Mouse (Mus musculus): ENCODE data around the gene Cmtm8. TPM values are rescaled to one million over a fixed set of nuclear protein-coding genes. Genes with fewer than 3 reads are reported as not detected.

The Cmtm8 gene
- total and polyA plus RNA-seq, 3 experiments = 1.9 to 7.9 TPM; not detected in 1

DNA sequence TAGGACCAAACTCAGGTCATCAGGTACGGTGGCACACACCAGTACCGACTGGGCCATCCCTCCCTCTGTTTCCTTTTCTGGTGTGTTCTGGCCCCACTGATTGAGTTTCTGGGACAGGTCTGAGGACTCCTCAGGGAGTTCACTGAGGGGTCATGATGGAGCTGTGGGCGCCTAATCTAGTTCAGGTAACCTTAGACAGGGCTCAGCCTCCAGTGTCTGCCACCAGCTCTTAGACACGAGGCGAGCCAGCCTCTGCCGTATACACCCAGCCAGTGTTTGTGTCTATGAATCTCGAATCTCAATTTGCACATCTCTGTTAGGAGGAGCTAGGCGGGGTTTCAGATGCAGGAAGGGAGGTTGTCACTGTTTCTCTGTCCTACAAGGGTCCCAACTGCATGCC, 54.0 kb downstream of the Cmtm8 start:
- H3K27ac ChIP-seq (ENCODE audit: control insufficient read depth, low read depth, low read length) = peak overlapping the region; percentile 91; the same call in 1 of the 2 replicates
- H3K36me3 ChIP-seq (ENCODE audit: control insufficient read depth in 1 of 2, insufficient read depth in 2 of 2, low read length in 2 of 2) = peaks cover 0 to 29% of the 10 kb centered on the region in 2 experiments; a peak in 2 of 4 replicates
- TF ChIP-seq GABPA (IDR thresholded peaks at IDR 0.05; ENCODE audit: low read depth, low read length) (no peak), POLR2A (IDR thresholded peaks at IDR 0.05; ENCODE audit: control insufficient read depth in 1 of 2, insufficient read depth in 1 of 2, low read depth in 1 of 2, low read length in 2 of 2, poor library complexity in 1 of 2) (no peak), MAX (IDR thresholded peaks at IDR 0.05; ENCODE audit: low read length) (no peak), UBTF (IDR thresholded peaks at IDR 0.05; ENCODE audit: borderline replicate concordance, insufficient read depth, low read depth, low read length) (no peak), JUND (IDR thresholded peaks at IDR 0.05; ENCODE audit: low read depth, low read length) (no peak), KAT2A (conservative IDR thresholded peaks at IDR 0.05; ENCODE audit: low read depth, low read length) (no peak), POLR2AphosphoS2 (IDR thresholded peaks at IDR 0.05; ENCODE audit: low read length) (no peak), NELFE (IDR thresholded peaks at IDR 0.05; ENCODE audit: low read depth, low read length) (no peak), E2F4 (IDR thresholded peaks at IDR 0.05; ENCODE audit: borderline replicate concordance, low read depth, low read length) (no peak), SMC3 (IDR thresholded peaks at IDR 0.05; ENCODE audit: low read depth, low read length) (no peak), RAD21 (IDR thresholded peaks at IDR 0.05; ENCODE audit: low read depth, low read length) (no peak), EP300 (IDR thresholded peaks at IDR 0.05; ENCODE audit: low read depth in 1 of 2, low read length in 2 of 2) (no peak), TCF12 (IDR thresholded peaks at IDR 0.05; ENCODE audit: low read depth, low read length) (no peak), ETS1 (IDR thresholded peaks at IDR 0.05; ENCODE audit: low read depth, low read length) (no peak), CTCF (IDR thresholded peaks at IDR 0.05 in 2 of 3, conservative IDR thresholded peaks at IDR 0.05 in 1 of 3; ENCODE audit: control insufficient read depth in 1 of 3, insufficient read depth in 1 of 3, low read depth in 2 of 3, low read length in 3 of 3, poor library complexity in 1 of 3, severe bottlenecking in 1 of 3) (no peak), TAL1 (IDR thresholded peaks at IDR 0.05; ENCODE audit: low read length) (no peak)
- H3K27me3 ChIP-seq (ENCODE audit: control insufficient read depth in 1 of 2, insufficient read depth in 2 of 2, low read length in 2 of 2) = no peaks in the 10 kb centered on the region
- H3K9ac ChIP-seq (ENCODE audit: control insufficient read depth, low read depth, low read length, poor library complexity, severe bottlenecking) = no peak overlapping the region
- no peak for DNase-seq (ENCODE audit: low read depth, low spot score)
- H3K9me3 ChIP-seq (replicated peaks; ENCODE audit: insufficient read depth, low read length) = no peaks in the 10 kb centered on the region
- H3K4me3 ChIP-seq (ENCODE audit: control insufficient read depth in 1 of 2, insufficient read depth in 1 of 2, low read depth in 2 of 2, low read length in 2 of 2) = no peak overlapping the region
- peaks cover 13 to 36% of the 10 kb centered on the region in 2 experiments for H3K4me1 ChIP-seq (ENCODE audit: control insufficient read depth in 1 of 2, insufficient read depth in 2 of 2, low read length in 2 of 2)
- no peaks in the 10 kb centered on the region; the same call in 1 of the 2 replicates for H3K79me2 ChIP-seq (ENCODE audit: control insufficient read depth, insufficient read depth, low read length, poor library complexity)

- no peaks in the 10 kb centered on the region; the same call in 1 of the 2 replicates for H3K79me2 ChIP-seq (ENCODE audit: control insufficient read depth, insufficient read depth, low read length, poor library complexity)
- H3K27me3 ChIP-seq (ENCODE audit: control insufficient read depth in 1 of 2, insufficient read depth in 2 of 2, low read length in 2 of 2) = no peaks in the 10 kb centered on the region
- 0 out of 2 replicates have a peak, but pooled peaks have one; percentile 23 for TF ChIP-seq TBP (IDR thresholded peaks at IDR 0.05; ENCODE audit: low read depth, low read length)
- TF ChIP-seq SIN3A (IDR thresholded peaks at IDR 0.05; ENCODE audit: low read length) = no peak
- H3K9me3 ChIP-seq (replicated peaks; ENCODE audit: insufficient read depth, low read length) = no peaks in the 10 kb centered on the region
- peak overlapping the region in 1 of 2 experiments; percentile 29; a peak in 2 of 4 replicates for H3K4me3 ChIP-seq (ENCODE audit: control insufficient read depth in 1 of 2, insufficient read depth in 1 of 2, low read depth in 2 of 2, low read length in 2 of 2)
- H3K4me1 ChIP-seq (ENCODE audit: control insufficient read depth in 1 of 2, insufficient read depth in 2 of 2, low read length in 2 of 2) = peaks cover 17 to 38% of the 10 kb centered on the region in 2 experiments
- H3K36me3 ChIP-seq (ENCODE audit: control insufficient read depth in 1 of 2, insufficient read depth in 2 of 2, low read length in 2 of 2) = peaks cover 0 to 31% of the 10 kb centered on the region in 2 experiments; a peak in 2 of 4 replicates
- H3K27ac ChIP-seq (ENCODE audit: control insufficient read depth, low read depth, low read length) = peak overlapping the region; percentile 91
- peak; percentile 65 for DNase-seq (ENCODE audit: low read depth, low spot score)
- H3K9ac ChIP-seq (ENCODE audit: control insufficient read depth, low read depth, low read length, poor library complexity, severe bottlenecking) = peak overlapping the region; percentile 40
Observed at GRCm38 (mm10) chr9:114789557-114789956, 54.4 kb downstream of the Cmtm8 start.
